Mouse (Mus musculus) mouse embryonic stem cell (cell line): ENCODE results near the gene Gm20888.
"Not testable (repeated sequence)": the region's sequence is repeated elsewhere in the genome, so short reads cannot be mapped to it uniquely, and the experiment has no call there.

Experiments used
- in situ Hi-C, 2 experiments: fragments of 300-500 bp; cut with MboI; formaldehyde crosslinking; loops; 1 replicate in 1 of 2; 3 replicates in 1 of 2; pipeline ENCODE4 v1.14.3; 2019 to 2020; ENCODE audit warnings: low sequenced_read_pairs in 2 of 2, low pct_unique_long_range_greater_than_20kb in 1 of 2, mixed read lengths in 1 of 2; ENCODE audit not compliant: unreplicated experiment in 1 of 2

Gene Gm20888

DNA sequence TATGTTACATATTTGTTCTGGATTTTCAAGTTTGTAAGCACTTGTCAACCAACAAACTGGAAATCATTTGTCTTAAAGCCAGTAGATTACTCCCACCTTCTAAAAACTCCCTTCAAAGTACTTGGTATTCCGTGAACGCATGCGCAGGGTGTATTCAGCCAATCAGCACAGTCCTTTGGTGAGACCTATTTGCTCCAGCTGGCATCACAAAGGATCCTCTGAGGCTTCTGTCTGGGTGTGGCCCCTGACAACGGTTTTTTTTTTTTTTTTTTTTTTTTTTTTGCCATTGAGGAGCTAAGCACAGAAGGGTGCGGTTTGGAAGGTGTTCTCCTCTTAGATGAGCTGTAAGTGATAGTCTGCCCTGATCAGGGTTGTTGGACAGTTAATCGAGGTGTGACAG lies at the start of gene Gm20888:
Gene Gm20888 (plus strand): TSS at position 301 of the 400 bp plus-strand sequence.
- in situ Hi-C loops = not testable (repeated sequence)
